Mouse (Mus musculus): ENCODE results near the gene Ksr2.
"Not testable (repeated sequence)": the region's sequence is repeated elsewhere in the genome, so short reads cannot be mapped to it uniquely, and the experiment has no call there.

Gene Ksr2

DNA sequence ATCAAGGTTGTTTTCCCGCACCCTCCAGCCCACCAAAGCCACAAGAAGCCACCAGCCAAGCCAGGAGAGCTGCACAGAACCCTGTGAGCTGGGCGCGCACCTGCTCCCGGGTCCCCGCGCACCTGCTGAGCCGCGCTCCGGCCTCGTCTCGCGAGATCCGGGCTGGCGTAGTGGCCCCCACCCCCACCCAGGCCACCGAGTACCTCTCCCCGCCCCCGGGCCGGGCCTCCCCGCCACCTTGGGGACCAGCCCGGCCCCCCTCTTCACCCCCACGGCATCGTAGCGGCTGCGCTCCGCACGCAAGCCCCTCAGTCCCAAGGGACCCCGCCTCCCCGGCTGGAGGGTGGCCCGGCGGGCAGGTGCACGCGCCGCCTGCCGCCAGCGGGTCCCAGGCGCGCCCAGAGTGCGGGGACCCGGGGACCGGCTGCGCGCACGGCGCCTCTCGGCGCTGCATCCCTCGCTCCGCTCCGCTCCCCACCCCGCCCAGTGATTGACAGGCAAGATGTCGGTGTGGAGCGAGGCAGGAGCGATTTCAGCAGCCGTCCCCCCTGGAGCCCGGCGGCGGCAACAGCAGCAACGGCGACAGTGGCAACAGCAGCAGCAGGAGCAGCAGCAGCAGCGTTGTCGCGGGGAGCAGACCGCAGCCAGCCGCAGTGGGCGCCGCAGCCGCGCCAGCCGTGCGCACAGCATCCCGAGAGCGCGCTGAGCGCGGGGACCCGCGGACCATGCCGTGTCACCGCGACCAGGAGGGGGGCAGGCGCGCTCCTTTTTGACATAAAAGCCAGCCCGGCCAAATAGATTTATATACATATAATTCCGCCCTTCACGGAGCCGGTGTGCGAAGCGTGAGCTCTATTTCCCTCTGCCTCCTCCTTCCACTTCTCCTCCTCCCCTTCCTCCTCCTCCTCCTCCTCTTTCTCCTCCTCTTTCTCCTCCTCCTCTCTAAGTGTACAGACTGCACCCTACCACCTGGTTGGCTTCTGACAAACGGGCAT is at the start of gene Ksr2:
Ksr2 (plus strand) TSS at position 494 of the 995 bp plus-strand sequence.
- peak; percentile 64 for DNase-seq (ENCODE audit: inconsistent ontology term)

DNA sequence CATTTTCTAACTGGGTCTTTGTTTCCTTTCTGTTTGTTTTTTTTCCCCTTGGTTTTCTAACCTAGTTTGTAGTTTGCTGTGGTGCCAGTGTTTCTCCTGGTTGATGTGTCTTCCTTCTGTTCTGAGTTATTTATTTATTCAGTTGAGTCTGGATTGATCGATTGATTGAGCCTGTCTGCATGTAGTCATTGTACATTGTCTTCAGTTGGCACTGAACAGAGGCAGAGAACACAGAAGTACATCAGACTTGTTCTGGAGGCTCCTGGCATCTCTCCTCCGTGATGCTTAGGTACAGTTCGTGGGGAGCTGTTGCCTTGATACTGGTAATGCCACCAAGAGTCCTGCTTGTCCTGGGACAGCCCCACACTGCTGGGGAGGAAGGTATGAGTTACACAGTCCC is 49.0 kb upstream of the Ksr2 start:
- DNase-seq (ENCODE audit: inconsistent ontology term) = no peak

DNA sequence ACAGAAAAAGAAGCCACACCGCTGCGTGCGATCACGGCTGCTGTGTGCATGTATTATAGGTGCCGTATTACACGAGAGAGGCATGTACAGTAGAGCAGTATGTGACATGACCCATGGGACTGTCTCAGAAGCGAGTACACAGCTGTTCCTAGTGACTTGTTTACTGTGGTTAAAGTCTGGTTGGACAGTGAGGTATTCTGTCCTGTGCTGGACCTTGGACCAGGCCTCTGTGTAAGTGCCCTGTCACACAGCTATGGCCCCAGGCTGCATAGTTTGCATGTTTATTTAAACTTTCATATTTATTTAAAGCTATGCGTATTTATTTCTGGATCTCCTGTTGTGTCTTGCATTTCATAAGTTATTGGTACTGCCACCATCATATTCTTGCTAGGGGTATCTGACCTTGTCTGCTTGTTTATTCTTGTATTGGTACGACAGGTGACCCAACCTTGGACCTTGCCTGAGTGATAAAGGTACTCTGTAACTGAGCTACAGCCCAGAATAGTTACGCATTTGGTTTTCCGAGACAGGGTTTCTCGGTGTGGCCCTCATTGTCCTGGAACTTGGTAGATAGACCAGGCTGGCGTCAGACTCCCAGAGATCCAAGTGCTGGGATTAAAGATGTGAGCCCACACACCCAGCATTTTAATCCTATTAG is 47.8 kb upstream of the Ksr2 start:
- DNase-seq (ENCODE audit: inconsistent ontology term) = no peak

DNA sequence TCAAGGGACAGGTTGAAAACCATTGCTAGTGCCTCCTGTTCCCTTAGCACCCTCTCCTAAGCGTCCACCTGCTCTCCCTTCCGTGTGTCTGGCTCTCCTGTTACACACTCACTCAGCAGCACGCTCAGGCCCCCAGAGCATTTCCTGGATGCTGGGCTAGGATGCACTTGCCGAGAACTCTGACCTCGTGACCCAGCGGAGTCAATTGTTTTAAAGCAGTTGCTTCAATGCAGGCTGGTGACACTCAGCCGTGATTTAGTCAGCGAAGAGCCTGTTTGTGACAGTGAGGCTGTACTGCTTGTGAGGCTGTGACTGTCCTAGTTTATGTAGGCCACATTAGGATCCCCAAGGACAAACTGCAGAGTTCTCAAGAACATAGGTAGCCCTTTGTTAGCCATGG is 46.6 kb upstream of the Ksr2 start:
- DNase-seq (ENCODE audit: inconsistent ontology term) = no peak

DNA sequence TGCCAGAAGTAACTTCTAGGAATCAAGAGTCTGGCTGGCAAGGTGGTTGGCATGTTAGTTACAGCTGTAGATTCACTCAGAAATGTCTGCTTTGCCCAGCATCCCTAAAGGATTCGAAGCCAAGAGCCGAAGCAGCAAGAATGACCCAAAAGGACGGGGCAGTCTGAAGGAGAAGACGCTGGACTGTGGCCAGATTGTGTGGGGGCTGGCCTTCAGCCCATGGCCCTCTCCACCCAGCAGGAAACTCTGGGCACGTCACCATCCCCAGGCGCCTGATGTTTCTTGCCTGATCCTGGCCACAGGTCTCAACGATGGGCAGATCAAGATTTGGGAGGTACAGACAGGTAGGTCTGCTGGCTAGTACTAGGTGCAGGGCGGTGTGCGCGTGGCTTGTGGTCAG is 43.2 kb upstream of the Ksr2 start:
- DNase-seq (ENCODE audit: inconsistent ontology term) = no peak

DNA sequence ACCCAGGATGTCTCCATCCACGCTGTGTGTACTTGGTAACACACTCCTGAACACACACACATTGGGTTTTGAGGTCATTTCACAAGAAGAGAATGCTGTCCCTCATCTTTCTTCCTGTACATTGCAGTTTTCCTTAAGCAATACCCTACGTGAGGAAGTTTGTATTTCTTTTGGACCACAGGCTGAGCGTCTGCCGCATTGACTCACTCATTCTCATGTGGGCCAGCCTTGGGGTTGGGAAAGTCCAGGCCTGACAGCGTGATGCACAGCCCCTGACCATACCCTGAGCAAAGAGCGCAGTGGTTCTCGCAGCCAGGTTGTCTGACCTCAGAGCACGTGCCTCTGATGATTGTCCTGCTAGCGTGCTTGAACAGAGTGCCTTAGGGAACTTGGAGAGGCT is 40.4 kb upstream of the Ksr2 start:
- no peak for DNase-seq (ENCODE audit: inconsistent ontology term)

DNA sequence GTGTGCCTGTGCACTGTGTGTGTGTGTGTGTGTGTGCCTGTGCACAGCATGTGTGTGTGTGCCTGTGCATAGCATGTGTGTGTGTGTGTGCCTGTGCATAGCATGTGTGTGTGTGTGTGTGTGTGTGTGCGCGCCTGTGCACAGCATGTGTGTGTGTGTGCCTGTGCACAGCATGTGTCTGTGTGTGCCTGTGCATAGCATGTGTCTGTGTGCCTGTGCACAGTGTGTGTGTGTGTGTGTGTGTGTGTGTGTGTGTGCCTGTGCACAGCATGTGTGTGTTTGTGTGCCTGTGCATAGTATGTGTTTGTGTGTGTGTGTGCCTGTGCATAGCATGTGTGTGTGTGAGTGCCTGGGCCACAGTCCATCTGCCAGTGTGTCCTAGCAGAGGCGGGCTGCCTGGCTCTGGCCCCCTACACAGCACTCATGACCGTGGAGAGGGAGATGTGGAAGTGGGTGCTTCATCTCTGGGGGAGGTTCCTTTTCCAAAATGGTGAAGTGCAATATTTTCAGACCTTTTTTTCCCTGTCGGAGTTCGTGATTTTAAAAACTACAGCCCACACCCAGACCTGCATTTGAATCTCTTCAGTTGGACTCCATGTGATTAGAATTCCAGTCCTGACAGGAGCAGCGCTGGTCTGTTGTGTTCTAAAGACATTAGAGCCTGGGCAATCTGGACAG is 39.3 kb upstream of the Ksr2 start:
- DNase-seq (ENCODE audit: inconsistent ontology term) = no peak

DNA sequence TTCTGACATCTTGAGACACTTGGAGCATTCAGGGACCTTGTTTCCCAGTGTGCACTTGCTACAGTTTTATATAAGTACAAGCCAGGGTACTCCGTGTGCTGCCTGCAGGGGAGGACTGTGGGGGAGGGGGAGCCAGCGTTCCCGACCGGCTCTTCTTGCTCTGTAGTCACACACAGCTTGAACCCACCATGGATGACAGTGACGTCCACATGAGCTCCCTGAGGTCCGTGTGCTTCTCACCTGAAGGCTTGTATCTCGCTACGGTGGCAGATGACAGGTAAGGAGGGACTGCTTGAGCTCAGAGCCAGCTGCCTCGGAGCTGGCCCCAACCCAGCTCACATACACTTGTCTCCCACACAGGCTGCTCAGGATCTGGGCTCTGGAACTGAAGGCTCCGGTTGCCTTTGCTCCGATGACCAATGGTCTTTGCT is 37.5 kb upstream of the Ksr2 start:
- DNase-seq (ENCODE audit: inconsistent ontology term) = no peak

DNA sequence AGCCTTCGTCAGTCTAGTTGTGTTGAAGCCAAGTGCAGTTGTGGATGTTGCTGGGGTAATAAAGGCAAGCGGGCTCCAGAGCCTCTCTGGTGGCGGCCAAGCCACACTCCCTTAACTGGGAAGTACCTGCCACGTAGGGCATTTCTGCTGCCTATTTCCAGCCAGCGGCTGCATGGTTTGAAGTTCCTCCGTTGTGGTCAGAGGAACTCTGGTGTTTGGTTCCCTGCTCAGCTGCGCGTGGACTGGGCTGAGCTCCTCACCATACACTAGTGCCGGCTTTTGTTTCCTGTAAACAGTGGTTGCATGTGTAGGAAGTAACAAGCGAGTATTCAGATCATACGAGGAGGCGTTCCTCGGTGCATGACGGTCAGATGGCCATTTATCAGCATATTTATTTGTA is 36.1 kb upstream of the Ksr2 start:
- DNase-seq (ENCODE audit: inconsistent ontology term) = not testable (repeated sequence)

DNA sequence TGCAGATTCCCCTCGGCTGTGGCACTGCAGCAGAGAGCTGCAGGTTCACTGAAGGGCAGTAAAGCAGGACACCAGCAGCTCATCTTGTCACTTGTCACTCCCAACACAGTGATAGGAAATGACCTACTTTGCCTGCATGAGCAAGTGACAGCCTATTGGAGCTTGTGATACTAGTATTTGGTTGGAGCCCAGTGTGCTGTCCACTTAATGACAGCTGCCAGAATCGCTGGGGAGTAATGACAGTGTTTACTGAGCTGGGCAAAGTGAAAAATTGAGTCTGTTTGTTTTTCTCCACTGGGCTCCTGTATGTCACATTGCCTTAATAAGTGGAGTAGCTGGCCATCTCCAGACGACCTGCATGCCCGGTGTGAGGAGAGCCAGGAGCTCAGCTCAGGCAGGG is 33.6 kb upstream of the Ksr2 start:
- DNase-seq (ENCODE audit: inconsistent ontology term) = no peak

DNA sequence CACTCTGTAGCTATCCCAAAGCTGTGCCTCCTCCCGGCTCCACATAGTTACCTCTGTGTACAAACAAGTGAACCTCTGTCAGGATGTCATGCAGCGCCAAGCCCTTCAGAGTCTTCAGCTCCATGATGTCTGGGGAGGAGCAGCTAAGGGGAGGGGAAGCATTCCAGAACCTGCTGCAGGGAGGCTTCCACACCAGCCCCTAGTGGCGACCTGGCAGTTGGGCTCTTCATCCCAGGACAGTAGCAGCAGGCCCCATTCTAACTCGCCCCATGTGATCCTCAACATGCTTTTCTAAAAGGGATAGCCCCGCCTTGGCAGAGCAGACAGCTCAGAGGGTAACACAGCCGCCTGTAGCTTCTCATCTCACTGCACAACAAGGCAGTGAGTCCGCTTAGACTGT is 32.0 kb upstream of the Ksr2 start:
- DNase-seq (ENCODE audit: inconsistent ontology term) = no peak

DNA sequence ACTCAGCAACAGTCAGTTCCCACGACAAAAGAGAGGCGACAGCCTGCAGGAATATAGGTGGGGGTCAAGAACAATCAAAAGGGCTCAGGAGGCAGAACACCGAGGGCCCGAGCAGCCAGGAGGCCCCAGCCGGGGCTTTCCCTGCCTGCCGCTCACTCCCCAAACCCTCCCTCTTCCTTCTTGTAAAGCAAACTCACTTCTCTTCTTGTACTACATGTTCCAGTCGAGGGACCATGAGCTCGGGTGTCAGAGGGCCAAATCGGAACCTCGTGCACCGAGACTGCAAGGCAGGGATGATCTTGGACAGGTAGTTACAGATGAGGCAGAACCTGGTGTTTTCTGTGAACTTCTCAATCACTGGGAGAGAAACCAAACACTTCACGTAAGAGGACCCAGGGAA is 30.6 kb upstream of the Ksr2 start:
- no peak for DNase-seq (ENCODE audit: inconsistent ontology term)

DNA sequence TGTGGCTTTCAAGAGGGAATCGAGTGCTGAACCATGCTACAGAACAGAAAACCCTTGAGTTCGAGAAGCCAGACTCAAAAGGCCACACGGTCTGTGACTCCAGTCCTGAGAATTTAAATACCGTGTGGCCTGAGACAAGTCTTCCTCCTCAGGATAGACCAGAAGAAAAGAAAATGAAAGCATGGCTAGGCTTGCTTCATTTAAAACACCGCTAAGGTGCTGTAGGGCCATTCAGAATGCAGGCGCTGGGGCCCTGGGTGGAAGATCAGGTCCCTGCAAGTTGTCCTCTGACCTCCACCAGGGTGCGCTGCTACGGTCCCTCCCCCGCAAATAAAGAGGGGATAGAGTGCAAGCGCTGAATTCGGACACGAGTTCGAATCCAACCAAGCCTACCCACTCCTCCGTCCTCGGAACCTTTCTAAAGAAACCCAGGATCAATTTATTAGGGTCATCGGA is 25.5 kb upstream of the Ksr2 start:
- peak; percentile 68 for DNase-seq (ENCODE audit: inconsistent ontology term)

DNA sequence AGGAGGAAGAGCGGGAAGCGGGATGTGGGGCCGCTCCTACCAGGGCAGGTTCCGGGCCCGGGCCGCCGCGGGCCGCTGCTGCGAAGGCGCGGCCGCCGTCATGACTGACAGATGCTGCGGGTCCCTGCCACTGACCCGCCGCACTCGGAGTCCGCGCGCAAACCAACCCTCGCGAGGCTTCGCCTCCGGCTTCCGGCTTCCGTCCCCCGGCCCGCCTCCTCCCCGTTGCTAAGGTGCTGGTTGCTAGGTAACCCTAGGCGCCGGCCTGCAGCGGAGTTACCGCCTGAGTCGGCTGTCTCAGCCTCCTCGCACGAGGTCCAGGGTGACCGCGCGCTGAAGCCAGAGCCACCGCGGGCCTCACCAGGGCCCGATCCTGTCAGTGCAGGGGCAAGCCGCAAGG is 24.9 kb upstream of the Ksr2 start, which contains the start of gene Rfc5:
Rfc5 (minus strand) TSS at position 171 of the 400 bp plus-strand sequence.
- DNase-seq (ENCODE audit: inconsistent ontology term) = peak; percentile 97

DNA sequence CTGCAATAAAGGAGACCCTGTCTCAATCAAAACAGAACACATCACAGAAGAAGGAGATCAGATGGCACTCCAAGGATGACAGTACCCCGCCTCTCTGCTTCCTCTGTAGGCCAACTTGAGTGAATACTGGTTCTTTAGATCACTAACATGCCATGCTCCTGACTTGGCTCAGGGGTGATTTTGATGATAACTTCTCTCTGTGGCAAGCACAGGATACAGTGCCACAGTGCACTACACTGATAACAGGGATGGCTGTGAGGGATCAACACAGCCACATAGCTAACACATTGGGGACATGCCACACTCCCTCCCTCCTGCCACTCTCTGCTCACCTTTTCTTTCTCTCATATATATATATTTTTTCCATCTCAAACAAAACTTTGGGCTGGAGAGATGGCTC is 22.9 kb upstream of the Ksr2 start:
- no peak for DNase-seq (ENCODE audit: inconsistent ontology term)

DNA sequence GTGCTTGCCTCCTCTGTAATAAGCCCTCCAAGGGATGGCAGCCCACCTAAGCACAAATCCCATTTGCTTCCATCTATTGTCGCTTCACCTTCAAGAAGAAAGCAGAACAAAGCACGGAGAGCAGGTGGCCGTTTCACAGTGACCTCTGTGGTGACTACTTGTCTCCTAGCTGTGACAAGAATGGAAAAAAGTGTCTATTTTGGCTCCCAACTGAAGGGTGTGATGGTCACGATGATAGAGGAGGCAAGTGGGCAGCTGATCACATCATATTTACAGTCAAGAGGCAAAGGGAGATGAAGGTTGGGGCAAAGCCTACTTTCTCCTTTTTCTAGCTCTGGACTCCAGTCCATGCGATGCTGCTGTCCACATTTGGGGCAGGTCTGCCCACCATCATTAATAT is 18.0 kb upstream of the Ksr2 start:
- no peak for DNase-seq (ENCODE audit: inconsistent ontology term)

DNA sequence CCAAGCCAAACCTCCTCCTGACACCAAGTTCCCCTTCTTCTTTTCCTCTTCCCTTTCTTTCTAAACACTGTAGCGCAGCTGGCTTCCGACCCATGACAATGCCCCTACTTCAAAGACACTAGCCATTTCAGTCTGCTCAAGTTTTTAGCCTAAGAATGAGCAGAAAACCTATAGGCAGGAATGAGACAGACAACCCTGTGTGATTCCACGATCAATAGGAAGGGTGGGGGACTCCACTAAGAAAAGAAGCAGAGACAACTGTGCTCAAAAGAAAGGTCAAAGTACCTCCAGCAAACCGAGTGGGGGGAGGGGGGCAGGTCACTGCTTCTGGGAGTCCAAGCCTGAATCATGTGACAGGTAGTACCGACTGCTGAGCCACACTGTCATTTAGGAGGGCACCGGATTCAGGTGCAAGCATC is 17.2 kb upstream of the Ksr2 start:
- no peak for DNase-seq (ENCODE audit: inconsistent ontology term)

DNA sequence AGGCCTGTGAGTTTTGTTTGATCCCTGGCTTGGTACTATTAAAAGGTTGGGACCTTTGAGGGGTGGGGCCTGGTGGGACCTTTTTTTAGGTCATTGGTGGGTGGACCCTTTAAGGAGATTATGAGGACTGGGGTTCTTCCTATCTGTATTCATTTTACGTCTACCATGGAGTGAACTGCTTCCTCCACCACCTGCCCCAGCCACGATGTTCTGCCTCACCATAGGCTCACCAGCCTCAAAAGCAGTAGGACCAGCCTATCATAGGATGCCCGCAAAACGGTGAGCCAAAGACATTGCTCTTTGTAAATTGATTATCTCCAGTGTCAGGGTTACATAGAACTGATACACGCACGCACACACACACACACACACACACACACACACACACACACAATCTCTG is 16.4 kb upstream of the Ksr2 start:
- DNase-seq (ENCODE audit: inconsistent ontology term) = no peak

DNA sequence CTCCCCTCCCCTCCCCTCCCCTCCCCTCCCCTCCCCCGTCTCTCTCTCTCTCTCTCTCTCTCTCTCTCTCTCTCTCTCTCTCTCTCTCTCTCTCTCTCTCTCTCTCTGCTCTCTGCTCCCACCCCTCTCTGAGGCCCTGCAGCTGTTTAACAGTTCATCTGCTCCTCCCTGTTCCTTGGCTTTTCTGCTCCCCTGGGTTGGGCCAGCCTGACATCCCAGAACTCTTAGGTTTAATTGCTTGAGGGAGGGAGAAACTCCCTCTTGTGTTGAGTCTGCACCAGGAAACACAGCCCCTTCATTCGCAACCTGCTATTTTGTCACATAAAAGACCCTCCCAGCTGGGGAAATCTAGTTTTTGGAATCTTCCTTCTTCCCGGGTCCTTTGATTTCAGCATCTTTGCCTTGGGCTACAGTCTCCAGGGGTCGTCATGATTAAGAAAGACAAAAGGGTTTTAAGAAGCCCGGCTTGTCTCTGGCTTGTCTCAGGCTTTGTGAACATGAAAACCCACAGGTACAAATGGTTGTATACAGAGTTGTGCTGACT is 15.7 kb upstream of the Ksr2 start:
- DNase-seq (ENCODE audit: inconsistent ontology term) = no peak

DNA sequence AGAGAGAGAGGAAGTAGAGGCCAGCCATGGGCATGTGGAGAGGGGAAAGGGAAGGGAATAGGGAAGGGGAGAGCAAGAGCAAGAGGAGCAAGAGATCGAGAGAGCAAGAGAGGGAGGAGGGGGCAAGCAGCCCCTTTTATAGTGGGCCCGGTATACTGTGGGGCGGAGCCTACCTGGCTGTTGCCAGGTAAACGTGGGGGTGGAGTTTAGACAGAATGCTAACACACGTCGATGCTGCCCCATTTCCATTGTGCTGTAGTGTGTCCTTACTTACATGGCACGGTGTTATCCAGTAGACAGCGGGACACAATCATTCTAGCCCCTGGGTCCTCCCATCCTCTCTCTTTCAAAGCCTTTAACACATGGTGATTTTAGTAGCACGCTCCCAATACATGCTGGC is 14.5 kb upstream of the Ksr2 start:
- no peak for DNase-seq (ENCODE audit: inconsistent ontology term)

DNA sequence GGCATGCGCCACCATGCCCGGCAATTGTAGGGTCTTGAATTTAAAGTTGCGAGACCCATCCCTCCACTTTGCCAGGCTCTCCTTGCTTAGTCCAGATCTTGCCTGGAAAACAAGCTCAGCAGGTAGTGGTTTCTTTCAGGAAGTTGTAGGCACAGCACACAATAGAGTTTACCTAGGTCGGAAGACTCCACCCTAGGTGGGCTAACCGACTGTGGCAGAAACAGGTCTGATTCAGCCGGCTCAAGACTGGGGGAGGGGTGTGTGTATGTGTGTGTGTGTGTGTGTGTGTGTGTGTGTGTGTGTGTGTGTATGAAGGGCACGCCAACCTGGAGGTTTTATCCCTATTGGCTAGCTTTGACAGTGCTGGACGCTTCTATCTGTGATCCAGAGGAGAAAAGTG is 10.2 kb upstream of the Ksr2 start:
- no peak for DNase-seq (ENCODE audit: inconsistent ontology term)

DNA sequence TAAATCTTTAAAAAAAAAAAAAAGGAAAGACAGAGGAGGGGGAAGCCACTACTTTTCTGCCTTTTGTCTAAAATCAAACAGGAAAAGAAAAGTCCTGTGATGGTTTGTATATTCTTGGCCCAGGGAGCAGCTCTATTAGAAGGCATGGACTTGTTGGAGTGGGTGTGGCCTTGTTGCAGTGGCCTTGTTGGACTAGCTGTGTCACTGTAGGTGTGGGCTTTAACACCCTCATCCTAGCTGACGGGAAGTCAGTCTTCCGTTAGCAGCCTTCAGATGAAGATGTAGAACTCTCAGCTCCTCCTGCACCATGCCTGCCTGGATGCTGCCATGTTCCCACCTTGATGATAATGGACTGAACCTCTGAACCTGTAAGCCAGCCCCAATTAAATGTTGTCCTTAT is 9.1 kb upstream of the Ksr2 start:
- not testable (repeated sequence) for DNase-seq (ENCODE audit: inconsistent ontology term)

Measured in Muller cell, postnatal 12 days (primary cell).